ENCODE assay signal across 15 mouse cellular contexts in the genomic region with DNA sequence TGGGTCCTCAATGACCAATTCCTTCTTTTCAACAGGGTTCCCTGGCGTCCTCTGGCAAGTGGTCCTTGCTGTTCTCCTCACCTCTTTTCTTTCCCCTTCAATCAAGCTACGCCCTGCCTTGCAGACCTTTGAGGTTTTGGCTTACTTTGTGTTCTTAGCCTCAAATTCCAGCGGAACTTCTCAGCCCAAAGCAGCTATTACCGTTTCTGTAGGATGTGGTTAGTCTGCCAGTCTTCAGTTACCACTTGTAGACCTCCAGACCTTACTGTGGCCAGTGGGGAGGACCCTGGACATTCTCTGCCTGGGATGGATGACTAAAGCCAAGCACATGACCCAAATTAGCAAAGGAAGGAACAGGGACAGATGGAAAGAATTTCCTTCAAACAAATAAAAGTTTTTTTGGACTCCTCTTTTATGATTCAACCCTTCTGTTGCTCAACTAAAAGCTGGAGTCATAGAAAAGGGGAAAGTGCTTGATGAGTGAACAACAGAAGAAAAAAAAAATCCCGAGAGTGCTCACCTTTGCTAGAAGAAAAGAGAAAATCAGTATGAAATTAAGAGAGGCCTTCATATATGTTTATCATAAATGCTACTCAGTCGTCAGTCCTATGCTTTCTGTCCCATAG.
"Had no signal": no experiment of that assay in that cellular context is flagged by ENCODE, and none has a peak within 500 bp of the region (broad histone marks: within the 10 kb centered on the region; RNA-seq: fewer than 3 reads in every experiment).

No protein-coding gene starts in this region.

- H3K9me3 ChIP-seq: limb, embryonic 12.5 days; liver, embryonic 13.5 days; lung, embryonic 15.5 days; midbrain, embryonic 10.5 days; neural tube, embryonic 12.5 days had no signal

- H3K4me1 ChIP-seq: limb, embryonic 12.5 days; liver, embryonic 13.5 days; lung, embryonic 15.5 days; midbrain, embryonic 10.5 days; neural tube, embryonic 12.5 days had no signal

- H3K27me3 ChIP-seq: limb, embryonic 12.5 days; liver, embryonic 13.5 days; lung, embryonic 15.5 days; neural tube, embryonic 12.5 days had no signal

- H3K27ac ChIP-seq: limb, embryonic 12.5 days; liver, embryonic 13.5 days; lung, embryonic 15.5 days; macrophage; midbrain, embryonic 10.5 days; neural tube, embryonic 12.5 days had no signal

- H3K4me3 ChIP-seq: limb, embryonic 12.5 days; liver, embryonic 13.5 days; lung, embryonic 15.5 days; midbrain, embryonic 10.5 days; neural tube, embryonic 12.5 days had no signal

- DNase-seq: layer of hippocampus, adult 9-11 months; layer of hippocampus, postnatal 36 days; liver; liver, embryonic 13.5 days; liver, postnatal 0 days; lung, postnatal 14 days; midbrain, embryonic 14.5 days; retina, postnatal 1 day; right cerebral cortex, postnatal 4 days; thymus, postnatal 36 days had no signal

- H3K9ac ChIP-seq: limb, embryonic 12.5 days; liver, embryonic 13.5 days; liver, postnatal 0 days; lung, embryonic 15.5 days; neural tube, embryonic 12.5 days had no signal

- H3K4me2 ChIP-seq: limb, embryonic 12.5 days; liver, embryonic 13.5 days; lung, embryonic 15.5 days; neural tube, embryonic 12.5 days had no signal

- H3K36me3 ChIP-seq: limb, embryonic 12.5 days; liver, embryonic 13.5 days; lung, embryonic 15.5 days; midbrain, embryonic 10.5 days; neural tube, embryonic 12.5 days had no signal

- ATAC-seq: liver, postnatal 0 days had no signal
